Mouse (Mus musculus) frontal cortex, postnatal 14 days (tissue): ENCODE measurements around the gene Gm17509.

Experiments
- DNase-seq, 2 experiments: peaks; one replicate each; pipeline ENCODE4 v3.0.0; 2022; ENCODE audit warnings: low spot score in 2 of 2

Gene Gm17509

GRCm38 (mm10) chr13:117220501-117221321 lies at the start of gene Gm17509:
Gene Gm17509 (minus strand): TSS chr13:117221075.
- DNase-seq, result peak; percentile 30 to 44

- no peak for DNase-seq
These were observed 47.1 kb upstream of the Gm17509 start for GRCm38 (mm10) chr13:117267963-117268362.

- no peak for DNase-seq
These were observed 45.3 kb upstream of the Gm17509 start for GRCm38 (mm10) chr13:117266156-117266555.

- DNase-seq, result no peak
These were observed 39.8 kb upstream of the Gm17509 start for GRCm38 (mm10) chr13:117260704-117261103.

- DNase-seq, result no peak
These were observed 21.7 kb upstream of the Gm17509 start for GRCm38 (mm10) chr13:117242621-117243020.

- DNase-seq, result no peak
These were observed 21.2 kb upstream of the Gm17509 start for GRCm38 (mm10) chr13:117242063-117242462.

- DNase-seq, result no peak
These were observed 16.2 kb upstream of the Gm17509 start for GRCm38 (mm10) chr13:117237111-117237510.

- DNase-seq, result no peak
These were observed 14.8 kb upstream of the Gm17509 start for GRCm38 (mm10) chr13:117235530-117236212.

GRCm38 (mm10) chr13:117234486-117234885 lies 13.6 kb upstream of the Gm17509 start:
- no peak for DNase-seq

GRCm38 (mm10) chr13:117233808-117234207 lies 12.9 kb upstream of the Gm17509 start:
- no peak for DNase-seq

GRCm38 (mm10) chr13:117230371-117231110 lies 9.7 kb upstream of the Gm17509 start:
- no peak for DNase-seq

- DNase-seq, result no peak
These were observed 4.7 kb upstream of the Gm17509 start for GRCm38 (mm10) chr13:117225561-117225960.

- no peak for DNase-seq
These were observed 4.0 kb upstream of the Gm17509 start for GRCm38 (mm10) chr13:117224901-117225300.

GRCm38 (mm10) chr13:117223125-117223524 lies 2.2 kb upstream of the Gm17509 start:
- no peak for DNase-seq

GRCm38 (mm10) chr13:117219871-117220500 lies 889 bp downstream of the Gm17509 start:
- no peak for DNase-seq

GRCm38 (mm10) chr13:117218092-117218491 lies 2.8 kb downstream of the Gm17509 start:
- DNase-seq, result no peak

GRCm38 (mm10) chr13:117217621-117218020 lies 3.3 kb downstream of the Gm17509 start:
- DNase-seq, result no peak

GRCm38 (mm10) chr13:117216752-117217363 lies 4.0 kb downstream of the Gm17509 start:
- DNase-seq, result no peak

- no peak for DNase-seq
These were observed 4.7 kb downstream of the Gm17509 start for GRCm38 (mm10) chr13:117216126-117216525.

- no peak for DNase-seq
These were observed 5.4 kb downstream of the Gm17509 start for GRCm38 (mm10) chr13:117215481-117215880.

- DNase-seq, result no peak
These were observed 9.4 kb downstream of the Gm17509 start for GRCm38 (mm10) chr13:117211386-117211875.
